Mouse (Mus musculus) adrenal gland, postnatal 4 days (tissue): Measurements from ENCODE around the gene Rusc2. TPM values are rescaled to one million over a fixed set of nuclear protein-coding genes. Genes with fewer than 3 reads are reported as not detected.

Experiments used
- DNase-seq, 2 experiments: peaks; one replicate each; pipeline ENCODE4 v3.0.0; 2021 to 2022; ENCODE audit warnings: low spot score in 2 of 2, mixed read lengths in 2 of 2
- total RNA-seq, 2 experiments: library from RNA; stranded (reverse); gene quantifications; 2 replicates each; pipeline ENCODE4 v1.2.3; 2021

Rusc2 gene
- total RNA-seq, 2 experiments from 2014 or later: 29.7 to 34.5 TPM

DNA sequence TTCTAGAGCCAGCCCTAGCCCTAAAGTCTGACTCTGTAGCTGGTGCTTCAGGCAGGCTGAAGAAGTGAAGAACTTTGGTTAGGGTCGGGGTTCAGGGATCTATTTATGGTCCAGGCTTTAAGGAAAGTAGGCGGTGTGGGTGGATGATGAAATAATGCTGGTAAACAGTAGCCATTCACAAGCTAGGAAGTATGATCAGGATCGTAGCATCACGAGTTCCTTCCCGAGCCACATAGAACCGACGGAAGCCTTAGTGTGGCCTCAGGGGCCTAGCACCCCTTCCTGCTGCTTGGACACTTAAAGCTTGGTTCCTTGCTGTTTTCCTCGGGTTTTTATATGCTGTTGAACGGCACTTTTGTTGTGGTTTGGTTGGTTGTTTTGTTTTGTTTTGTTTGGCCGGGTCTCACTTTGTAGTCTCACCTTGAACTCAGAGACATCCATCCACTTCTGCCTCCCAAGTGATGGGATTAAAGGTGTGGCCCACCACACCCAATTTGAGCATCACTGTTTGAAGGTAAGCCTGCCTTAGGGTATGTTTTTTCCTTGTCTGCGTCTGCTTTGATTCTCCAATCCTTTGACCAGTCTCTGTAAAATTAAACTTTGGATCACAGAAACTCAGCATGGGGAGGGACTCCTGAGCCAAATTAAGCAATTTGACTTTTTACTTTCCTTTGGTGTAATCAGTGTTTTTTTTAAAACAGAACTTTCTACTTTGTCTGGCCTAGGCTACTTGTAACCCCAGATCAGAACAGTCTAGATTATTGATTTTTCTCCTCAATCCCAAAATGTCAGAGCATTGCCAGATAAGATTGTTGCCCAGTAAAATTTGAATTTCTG is 1.7 kb downstream of the Rusc2 start:
- DNase-seq: no peak

DNA sequence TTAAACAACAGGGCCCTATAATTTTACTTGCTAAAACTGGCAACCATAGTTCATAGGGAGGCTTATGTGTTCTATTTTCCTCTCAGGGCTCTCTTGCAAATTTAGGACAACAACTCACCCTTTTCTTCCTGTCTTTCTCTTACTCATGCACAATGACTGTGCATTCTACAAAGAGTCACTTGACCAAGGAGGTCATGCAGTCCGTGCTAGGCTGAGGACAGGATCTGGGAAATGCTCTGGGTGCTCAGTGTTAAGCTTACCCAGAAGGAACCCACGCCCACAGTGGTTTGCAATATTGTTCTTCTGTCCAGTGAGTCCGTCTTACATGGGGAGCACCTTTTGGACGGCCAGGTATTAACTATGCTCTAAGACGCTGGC is 2.3 kb downstream of the Rusc2 start:
- no peak for DNase-seq

DNA sequence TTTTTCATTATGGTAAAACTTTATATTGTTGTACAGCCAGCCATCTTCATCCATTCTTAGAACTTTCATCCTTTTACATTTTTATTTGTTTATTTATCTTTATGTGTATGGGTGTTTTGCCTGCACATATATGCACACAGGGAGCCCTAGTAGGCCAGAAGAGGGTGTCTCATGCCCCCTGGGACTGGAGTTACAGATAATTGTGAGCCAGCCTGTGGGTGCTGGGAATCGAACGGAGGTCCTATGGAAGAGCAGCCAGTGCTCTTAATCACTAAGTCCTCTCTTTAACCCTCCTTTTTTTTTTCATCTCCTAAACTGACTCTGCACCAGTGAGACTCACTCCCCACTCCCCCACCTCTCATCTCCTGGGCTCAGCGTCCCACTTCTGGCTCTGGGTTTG is 2.8 kb downstream of the Rusc2 start:
- no peak for DNase-seq

DNA sequence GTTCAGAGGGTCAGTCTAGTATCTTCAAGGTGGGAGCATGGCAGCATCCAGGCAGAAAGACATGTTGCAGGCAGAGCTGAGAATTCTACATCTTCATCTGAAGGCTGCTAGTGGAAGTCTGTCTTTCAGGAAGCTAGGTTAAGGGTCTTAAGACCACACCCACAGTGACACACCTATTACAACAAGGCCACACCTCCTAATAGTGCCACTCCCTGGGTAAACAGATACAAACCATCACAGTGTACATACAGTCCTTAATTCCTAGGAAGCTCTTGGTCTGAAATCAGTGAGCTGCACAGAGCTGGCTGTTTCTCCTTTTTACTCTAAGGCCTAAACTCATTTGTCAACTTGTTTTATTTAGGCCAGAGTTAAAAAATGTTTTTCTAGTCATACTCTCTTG is 5.2 kb downstream of the Rusc2 start:
- no peak for DNase-seq

DNA sequence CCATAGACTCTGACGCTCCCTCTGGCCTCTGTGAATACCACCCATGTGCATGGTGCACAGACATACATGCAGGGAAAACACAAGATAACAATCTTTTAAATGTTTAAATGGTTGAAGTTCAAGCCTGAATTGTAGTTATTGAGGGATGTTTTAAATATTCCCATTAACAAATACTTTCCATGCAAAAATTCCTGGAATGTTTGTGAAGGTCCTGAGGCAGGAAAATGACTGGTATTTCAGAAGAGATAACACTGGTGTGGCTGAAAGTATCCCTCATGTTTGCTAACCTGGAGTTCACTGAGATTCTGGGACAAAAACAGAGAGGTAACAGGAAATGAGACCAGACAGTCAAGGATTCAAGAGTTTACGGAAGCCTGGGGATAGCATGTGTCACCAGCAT is 7.6 kb downstream of the Rusc2 start:
- DNase-seq: no peak

DNA sequence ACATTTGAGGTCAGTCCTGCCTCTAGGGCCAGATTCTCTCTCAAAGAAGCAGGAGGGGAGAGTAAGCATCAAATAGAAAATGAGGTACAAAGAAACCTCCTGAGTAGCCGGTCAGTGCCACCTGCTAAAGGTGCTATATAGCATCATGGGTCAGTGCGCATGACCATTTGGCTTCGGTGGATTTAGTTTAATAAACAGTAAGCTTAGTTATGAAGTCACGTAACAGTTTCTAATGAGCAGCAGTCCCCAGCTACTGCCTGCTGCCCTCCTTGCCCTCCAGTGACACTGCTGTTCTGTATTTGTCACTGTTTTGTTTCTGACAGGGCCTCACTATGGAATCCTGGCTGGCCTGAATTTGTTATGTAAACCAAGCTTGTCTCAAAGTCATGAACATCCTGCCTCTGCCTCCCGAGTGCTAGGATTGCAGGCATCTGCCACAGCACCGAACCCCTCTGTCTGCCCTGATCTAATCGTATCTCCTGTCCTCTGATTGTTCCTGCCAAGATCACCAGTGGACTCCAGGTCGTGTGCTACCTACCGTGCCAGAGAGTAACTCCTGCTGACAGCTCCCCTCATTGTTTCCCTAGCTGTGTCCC is 8.2 kb downstream of the Rusc2 start:
- no peak for DNase-seq

DNA sequence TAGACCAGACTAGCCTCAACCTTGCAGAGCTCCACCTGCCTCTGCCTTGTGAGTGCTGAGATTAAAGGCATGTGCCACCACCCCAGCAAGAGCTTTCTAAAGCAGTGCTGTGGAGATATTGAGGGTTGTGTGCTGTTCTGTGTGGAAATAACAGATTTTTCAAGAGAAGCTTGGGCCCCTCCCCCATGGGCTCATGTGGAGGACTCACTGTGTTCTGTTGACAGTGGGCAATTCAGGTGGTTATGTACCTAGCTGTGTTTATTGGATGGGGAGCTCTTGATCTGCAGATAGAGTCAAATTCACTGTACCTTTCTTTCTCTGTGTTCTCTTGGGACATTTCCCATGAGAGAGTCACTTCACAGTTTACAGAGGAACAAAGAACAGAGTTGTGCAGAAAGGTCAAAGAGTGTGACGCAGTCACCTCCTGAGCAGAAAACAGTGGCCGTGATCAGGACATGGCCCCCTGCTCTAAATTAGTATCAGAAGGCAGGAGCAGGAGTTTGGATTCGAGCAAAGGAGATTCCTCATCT is 9.8 kb downstream of the Rusc2 start:
- no peak for DNase-seq

DNA sequence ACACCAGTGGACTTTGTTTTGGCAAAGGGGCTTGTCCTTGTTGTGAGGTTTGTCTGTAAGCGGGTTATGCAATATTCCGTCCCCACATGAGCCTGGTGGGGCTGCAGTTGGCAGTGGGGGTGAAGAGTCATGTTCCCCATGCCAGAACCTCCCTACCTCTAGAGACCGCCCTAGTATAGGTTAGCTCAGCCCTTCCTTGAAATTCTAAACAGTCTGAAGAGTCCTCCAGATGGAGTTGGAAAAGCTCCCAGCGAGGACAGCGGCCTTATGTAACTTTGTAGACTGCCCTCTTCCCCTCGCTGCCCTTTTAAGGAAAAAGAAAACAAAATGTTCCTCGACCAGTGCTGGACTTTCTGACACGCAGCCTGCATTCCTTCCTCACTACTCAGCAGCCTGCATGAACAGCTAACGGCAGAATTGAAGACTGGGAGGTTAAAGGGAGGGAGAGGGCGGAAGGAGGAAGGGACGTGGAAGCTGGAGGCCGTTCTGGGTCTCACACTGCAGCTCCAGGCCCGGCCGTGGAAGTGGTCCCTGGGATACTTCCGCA is 12.6 kb downstream of the Rusc2 start:
- no peak for DNase-seq

DNA sequence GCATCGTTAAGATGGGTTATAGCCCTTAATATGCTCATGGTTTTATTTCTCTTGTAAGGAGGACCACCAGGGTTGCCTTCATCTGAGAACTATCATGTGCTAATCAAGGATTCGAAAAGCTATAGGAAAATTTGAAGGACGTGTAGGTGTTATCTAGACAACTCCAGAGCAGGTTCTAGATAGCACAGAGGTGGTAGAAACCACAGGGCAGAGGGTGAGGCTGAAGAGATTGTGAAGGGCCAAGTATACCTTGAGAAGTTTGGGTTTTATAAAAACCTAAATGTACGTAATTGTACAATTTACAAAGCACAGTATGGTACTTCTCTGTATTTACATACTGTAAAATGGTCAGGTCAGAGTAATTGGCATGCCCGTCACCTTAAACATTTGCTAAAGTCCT is 13.4 kb downstream of the Rusc2 start:
- DNase-seq: no peak

DNA sequence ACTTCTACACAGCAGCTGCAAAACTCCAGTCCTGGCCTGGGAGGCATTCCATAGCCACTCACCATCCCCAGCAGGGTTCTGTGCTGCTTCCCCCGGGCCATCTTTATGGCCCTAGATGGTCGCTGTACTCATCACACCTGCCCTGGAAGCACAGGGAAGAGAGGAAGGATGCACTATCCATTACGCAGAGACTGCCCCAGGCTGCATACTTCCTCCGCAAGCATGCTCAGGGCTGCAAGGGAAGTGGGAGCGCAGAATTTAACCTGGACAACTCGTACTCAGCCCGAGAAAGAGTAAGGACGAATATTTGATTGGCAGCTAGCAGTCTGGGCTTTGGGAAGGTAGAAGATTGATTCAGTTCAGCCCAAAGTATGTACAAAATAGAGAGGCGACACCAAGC is 14.1 kb downstream of the Rusc2 start:
- no peak for DNase-seq

DNA sequence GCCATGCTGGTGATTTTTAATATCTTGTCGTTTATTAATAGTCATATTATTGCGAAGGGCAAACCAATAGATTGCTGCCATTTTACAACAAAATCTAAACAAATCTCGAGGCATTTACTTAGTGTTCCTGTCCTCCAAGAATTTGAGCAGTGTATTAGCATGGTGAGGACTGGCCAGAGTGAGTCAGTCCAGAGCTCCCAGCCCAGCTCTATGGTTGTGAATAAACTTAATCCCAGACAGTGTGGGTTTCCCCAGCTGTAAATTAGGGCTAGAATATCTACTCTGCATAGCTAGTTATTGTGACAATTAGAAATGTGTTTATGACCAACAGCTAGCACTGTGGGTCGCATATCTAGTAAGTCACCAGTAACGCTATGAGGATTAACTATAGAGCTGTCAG is 14.6 kb downstream of the Rusc2 start:
- DNase-seq: no peak

DNA sequence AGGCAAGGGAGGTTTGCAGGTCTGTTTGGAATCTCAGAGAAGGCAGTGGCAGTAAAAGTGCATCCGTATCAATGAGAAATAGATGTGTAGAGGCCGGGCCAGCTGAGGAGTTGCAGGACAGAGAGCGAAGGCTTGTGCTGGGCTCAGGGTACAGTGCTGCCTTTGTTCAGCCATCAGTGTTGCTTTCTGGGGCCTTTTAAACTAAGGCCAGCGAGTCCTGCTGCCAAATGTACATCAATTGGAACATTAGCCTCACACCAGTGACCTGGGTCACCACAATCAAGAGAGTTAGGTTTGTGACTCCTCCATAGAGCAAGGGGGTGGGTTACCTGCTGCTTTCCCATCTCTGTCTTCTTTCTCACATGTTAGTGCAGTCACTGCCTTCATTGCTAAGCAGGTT is 16.2 kb downstream of the Rusc2 start:
- DNase-seq: no peak

DNA sequence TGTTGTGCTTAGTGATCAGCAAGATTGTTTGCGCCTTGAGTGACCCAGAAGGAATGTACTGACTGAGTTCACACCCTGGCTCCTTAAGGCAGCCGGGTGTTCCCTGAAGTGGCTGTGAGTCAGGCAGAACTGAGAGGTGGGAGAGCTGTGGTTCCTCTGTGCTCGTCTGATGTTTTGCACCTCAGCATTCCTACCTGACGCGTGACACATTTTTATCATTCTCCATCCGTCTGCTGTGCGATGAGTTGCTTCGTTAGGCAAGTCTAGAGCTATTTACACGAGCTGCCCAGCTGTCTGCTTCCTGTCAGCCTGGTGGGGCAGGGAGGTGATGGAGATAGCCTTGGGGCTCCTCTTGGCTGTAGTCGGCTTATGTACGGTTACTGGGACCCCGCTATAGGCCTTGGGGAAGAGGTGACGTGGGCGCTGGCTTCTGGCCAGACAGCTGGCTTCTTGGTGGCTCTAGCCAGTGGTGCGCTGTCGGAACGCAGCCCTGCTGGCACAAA is 17.1 kb downstream of the Rusc2 start:
- DNase-seq: no peak

DNA sequence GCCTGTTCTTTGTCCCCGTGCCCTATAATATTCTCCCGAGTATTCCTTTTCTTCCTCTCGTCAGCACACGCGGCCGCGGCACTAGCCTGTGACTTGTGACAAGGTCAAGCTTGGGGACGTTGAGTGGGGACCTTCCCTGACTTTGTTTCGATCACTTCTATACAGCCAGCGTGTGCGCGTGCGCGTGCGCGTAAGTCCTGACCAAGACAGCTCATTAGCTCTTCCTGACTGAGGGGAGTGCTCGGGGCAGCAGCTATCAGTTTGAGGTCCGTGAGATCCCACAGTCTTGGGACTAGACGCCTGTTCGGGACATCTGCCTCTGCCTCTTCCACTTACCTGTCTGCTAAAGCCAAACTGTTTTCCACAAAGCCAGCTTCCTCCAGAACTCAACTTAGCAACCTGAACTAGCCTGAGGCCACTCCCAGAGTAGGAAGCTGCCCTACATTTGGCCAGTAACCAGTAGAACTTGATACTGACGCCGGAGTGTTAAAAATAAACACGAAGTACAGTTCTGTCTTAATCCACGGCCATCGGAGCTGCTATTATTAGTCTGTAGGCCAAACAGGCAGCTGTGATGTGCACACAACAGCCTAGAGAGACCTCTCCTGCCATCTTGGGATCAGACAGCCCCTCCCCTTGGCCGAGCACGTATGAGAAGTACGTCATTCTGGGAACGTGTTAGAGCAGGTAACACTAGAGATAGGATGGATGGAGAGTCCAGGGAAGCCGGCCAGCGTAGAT is 17.8 kb downstream of the Rusc2 start:
- DNase-seq: no peak

DNA sequence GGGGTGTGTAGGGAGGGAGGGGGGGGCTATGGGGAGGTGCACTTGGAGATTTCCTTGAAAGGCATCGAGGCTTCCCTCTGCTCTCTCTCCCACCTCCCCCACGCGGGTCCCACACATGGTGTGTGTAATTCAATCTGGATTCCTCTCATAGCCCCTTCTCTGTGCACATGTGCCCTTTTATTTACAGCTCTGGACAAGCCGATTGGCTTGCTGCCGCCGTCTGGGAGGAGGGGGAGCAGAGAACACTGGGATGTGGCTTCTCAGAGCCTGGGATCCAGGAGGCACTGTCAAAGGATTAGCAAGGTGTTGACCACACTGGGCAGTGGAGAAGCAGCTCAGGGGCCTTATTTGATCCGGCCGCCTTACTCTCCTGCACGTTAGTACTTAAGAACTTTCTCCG is 19.2 kb downstream of the Rusc2 start:
- DNase-seq: no peak

DNA sequence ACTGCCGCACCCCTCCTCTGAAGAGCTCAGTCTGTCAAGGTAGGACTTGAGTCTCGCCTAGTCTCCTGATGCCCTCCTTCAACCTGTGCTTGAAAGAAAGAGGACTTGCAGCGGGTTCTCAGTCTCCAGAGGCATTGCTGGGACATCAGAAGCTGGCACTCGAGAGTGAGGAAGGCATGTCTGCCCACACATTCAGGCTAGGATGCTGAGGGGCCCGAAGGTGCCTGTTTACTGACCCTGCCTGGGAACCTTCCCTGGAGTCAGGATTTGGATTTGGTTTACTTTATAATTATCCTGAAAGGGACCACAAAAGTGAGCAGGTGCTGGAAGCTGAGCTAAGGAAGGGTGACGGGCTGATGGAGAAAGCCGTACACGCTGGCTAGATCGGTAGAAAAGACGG is 19.7 kb downstream of the Rusc2 start:
- DNase-seq: no peak

DNA sequence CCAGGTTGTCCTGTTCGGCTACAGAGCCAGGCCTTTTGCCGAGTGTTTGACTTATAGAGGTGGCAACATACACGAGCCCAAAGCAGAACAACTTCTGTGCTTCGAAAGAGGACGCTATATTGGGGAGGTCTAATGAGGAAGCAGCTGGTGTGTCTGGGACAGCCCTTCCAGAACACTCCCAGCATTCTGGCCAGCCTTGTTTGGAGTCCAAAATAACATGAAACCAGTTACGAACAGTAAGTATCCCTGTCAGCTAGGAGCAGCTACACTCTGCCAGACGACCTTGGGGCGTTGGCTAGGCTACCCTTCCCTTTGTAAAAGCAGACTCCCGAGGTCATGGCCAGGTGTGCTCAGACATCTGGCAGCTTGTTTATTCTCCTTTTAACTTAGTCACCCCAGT is 20.4 kb downstream of the Rusc2 start:
- no peak for DNase-seq

DNA sequence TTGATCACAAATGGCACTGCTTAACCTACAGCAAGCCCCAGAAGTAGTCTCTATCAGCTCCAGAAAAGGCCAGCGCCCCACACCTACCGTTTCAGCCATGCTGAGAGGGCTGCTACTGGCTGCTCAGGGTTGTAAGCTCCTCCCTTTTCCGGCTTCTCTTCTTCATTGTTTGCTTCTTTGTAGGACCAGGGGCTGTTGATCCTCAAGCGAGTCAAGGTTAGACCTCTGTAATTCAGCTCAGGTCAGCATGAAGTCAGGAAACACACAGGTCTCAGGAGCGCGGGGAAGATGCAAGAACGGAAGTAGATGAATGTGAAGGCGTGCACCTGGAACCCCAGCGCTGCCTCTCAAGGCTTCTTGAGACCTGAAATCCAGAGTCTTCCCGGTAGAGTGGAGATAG is 22.9 kb downstream of the Rusc2 start:
- no peak for DNase-seq

DNA sequence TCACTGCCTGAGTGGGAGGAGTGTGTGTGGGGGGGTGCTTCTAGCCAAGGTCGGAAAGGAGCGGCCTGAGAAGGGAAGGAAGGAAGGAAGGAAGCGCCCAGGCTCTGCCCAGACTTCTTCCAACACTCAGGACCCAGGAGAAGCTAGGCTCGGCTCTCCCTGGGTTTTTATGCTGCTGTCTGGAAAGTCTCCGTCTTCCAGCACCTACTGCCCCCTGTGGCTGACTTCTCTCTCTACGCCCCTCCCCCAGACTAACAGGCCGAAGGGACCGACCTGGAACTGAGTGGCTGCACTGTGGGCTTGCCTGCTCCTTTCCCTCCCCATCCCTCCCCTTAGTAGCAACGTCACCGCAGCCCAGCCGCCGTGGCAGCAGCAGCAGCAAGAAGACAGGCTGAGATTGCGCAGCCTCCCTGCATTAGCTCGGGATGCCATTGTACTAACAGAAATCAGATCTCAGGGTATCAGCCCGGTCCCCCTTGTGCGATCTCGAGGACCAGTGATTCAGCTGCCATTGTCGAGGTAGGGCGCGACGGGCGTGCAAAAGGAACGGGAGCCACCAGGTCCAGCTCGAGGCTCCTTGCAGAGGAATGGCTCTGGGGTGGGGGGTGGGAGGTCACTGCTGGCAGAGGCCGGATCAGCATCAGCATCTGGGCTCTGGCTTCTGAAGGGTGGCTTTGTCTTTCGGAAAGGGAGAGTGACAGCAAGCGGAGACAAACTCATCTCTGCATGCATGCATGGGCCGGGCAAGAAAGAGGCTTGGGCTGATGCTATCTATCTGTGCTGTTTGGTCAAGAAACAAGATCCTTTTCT is 24.6 kb downstream of the Rusc2 start:
- DNase-seq: peak in 1 of 2 experiments; percentile 50

DNA sequence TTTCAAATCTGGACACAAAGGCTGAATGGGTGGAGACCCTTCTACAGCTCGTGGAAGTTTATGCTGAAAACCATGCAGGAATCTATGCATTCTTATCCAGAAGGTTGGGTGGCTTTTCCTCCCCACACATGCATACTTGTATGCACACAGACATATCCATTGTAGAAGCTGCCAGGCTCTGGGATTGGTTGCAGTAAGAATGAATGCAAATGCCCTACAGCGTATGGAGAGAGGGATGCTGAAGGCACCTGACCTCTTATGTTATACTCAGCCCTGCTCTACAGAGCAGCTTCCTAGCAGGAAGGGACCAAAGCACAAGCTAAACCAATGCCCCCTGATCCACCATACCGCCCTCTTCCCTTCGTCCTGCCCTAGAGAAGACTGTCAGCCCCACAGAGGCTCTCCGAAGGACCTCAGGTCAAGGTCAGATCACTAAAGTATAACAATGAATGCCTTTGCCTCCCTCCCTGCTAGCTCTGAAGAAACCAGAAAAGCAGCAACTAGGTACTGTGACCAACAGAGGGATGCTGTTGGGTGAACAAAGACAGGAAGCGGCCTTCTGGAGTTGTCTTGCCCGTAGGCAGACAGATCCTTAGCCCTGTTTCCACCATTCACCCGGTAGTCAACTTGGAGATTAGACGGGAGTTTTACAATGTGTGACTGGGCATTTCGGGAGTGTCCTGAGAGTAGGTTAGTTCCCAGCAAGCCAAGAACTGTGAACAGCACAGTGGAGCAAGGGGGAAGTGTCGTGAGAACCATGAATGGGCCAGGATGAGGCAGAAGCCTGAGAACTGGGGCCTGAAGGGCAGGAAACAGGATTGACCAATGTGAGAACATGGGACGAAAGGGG is 25.5 kb downstream of the Rusc2 start:
- DNase-seq: no peak
